Comparison of ENCODE assay signal across 14 mouse cellular contexts in genomic region chr1:54934911-54935310, GRCm38 (mm10). TPM values are rescaled to one million over a fixed set of nuclear protein-coding genes. Genes with fewer than 3 reads are reported as not detected.
DNase-seq lines count a peak whose midpoint lies in the region.
"Had no signal": no experiment of that assay in that cellular context is flagged by ENCODE, and none has a peak within 500 bp of the region (broad histone marks: within the 10 kb centered on the region; RNA-seq: fewer than 3 reads in every experiment).

No protein-coding gene starts in this region.

- DNase-seq in heart, adult 8-10 months (ENCODE audit: low spot score), result peak; percentile 21
- no peak for DNase-seq in heart, adult 9 months (ENCODE audit: low spot score in 2 of 2)
- peak; percentile 7 for DNase-seq in thymus, postnatal 0 days (ENCODE audit: low spot score)
- DNase-seq in thymus, postnatal 4 days, result no peak
- peak; percentile 16 for DNase-seq in ZHBTc4 (ENCODE audit: low read depth, low spot score)
- DNase-seq in naive thymus-derived CD4-positive, alpha-beta T cell, adult 2 months (ENCODE audit: low read depth), result peak; percentile 51
- no peak for DNase-seq in urinary bladder, adult 18-20 months (ENCODE audit: low spot score in 2 of 2)
- DNase-seq in cerebellum, adult 11-12 months, result no peak
- DNase-seq: adrenal gland, adult 8-10 months; cerebellum, postnatal 10 days; embryo, embryonic 11 days; gastrocnemius, postnatal 25 days; heart, postnatal 4 days; right cerebral cortex, adult 18-20 months had no signal

RNA-seq across cellular contexts. Expression of gene Ankrd44, which starts 8.7 kb away (rescaled TPM):
- 10 to 100 TPM in 1 of 4 experiments, 1 to 10 TPM in 3; 6.9 to 13.4 (median 8.3) TPM for total RNA-seq in heart, adult 8-10 months (2022)
- polyA plus RNA-seq in thymus, postnatal 0 days (2015; fragmentation: Nextera tagmentation; extraction: Ambion mirVana), result 34.3 and 42.6 TPM in 2 replicates

Comparison
In these comparisons a context has a peak if more than half of its experiments do, and no peak if none do; other contexts are left out.
1. DNase-seq: peak in heart, adult 8-10 months (single experiment), thymus, postnatal 0 days (single experiment), ZHBTc4 (single experiment) and naive thymus-derived CD4-positive, alpha-beta T cell, adult 2 months (single experiment); none in heart, adult 9 months (0 of 2), thymus, postnatal 4 days (single experiment), urinary bladder, adult 18-20 months (0 of 2) and cerebellum, adult 11-12 months (single experiment).